Mouse (Mus musculus) CD8-positive naive resting alpha-beta T cell, adult 2 months (primary cell): ENCODE results near the gene Slc9b1.

Source experiments
- DNase-seq, 2 experiments: peaks; one replicate each; pipeline ENCODE4 v3.0.0; 2022; ENCODE audit warnings: low read depth in 2 of 2, low spot score in 2 of 2

Slc9b1 gene

DNA sequence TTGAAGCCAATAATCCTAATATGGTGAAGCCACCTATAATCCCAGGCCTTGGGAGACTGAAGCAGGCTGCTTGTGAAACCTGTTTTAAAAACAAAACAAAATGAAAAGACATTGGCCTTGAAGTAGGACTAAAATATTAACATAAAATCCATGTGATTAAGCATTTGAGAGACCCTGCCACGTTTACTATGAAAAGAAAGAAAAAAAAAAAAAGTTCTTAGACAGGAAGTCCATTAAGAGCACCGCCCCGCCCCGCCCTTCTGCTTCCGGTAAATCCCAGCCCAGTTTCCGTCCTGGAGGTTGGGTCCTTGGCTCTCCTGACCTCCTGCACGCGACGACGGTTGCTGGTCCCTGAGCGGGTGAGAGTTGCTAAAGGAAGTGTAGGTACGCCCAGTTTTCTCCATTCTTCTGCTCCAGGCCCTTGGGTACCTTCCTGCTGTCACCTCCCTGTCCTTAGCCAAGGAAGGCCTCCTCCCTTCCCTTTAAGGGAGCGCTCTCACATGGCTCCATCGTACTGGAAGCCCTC lies at the start of gene Slc9b1:
Gene Slc9b1 (plus strand): TSS at position 291 of the 526 bp plus-strand sequence.
- DNase-seq = no peak

DNA sequence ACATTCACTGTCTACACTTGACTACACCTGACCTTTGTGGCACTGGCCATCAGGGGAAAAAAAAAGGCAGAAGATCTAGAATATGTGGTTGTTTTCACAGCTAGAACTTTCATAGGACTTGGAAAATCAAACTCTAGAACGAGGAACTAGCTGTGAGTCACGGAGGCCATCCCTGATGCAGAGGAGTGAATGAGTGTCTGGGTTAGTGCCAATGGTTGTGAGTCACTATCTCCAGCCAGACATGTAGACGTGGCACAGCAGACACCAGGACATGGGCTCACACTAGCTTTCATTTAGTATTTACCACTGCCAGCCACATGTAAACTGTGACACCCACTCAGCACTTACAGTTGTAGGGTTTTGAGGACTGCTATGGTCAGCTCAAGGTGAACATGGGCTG lies 49.3 kb upstream of the Slc9b1 start:
- no peak for DNase-seq

DNA sequence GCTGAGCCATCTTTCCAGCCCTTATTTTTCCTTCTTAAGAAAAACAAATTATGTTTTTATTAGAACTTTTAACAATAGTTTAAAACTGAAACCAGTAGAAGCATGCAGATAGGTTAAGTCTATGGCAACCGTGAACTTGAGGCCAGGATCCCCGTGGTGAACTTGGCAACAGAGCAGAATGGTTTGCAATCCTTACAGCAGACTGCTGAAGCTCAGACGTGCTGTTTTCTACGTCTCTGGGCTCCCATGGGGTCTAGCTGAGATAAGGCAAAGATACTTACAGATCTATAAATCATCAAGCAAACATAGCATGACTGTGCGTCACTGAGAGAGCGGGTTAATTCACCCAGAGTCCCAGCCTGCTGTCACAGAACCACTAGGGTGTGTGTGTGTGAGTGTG lies 47.7 kb upstream of the Slc9b1 start:
- no peak for DNase-seq

DNA sequence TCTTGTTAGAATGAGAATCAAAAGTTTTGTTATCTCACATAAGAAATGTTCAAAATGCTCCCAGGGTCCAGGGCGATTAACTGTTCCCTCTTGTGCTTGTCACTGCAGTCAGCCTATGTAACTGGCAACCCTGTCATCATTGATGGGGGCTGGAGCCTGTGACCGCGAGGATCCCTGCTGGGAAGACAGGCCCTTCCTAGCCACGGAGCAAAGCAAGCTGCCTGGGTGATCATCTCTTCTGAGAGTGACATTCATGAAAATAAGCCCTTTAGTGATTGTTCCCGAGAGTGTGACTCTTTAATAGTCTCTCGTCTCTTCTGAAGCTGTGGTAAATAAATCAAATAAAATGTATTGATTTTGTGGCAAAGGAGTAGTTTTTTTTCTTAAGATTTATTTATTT lies 43.8 kb upstream of the Slc9b1 start:
- no peak for DNase-seq

DNA sequence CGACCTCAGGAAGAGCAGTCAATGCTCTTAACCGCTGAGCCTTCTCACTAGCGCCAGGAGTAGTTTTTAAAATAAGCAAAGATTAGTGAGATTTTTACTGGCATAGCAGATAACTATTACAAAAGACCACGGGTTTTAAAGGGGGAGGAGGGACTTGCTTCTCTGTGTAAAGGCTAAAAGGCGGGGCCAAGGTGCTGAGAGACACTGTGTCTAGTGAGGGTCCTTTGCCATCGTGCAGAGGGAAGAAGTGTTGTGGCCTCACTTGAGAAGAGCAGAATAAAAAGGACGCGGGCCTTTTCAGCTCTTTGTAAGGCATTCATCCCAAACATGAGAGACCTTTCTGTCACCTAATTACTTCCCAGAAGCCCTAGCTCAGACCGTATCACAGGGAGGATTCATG lies 43.3 kb upstream of the Slc9b1 start:
- no peak for DNase-seq

DNA sequence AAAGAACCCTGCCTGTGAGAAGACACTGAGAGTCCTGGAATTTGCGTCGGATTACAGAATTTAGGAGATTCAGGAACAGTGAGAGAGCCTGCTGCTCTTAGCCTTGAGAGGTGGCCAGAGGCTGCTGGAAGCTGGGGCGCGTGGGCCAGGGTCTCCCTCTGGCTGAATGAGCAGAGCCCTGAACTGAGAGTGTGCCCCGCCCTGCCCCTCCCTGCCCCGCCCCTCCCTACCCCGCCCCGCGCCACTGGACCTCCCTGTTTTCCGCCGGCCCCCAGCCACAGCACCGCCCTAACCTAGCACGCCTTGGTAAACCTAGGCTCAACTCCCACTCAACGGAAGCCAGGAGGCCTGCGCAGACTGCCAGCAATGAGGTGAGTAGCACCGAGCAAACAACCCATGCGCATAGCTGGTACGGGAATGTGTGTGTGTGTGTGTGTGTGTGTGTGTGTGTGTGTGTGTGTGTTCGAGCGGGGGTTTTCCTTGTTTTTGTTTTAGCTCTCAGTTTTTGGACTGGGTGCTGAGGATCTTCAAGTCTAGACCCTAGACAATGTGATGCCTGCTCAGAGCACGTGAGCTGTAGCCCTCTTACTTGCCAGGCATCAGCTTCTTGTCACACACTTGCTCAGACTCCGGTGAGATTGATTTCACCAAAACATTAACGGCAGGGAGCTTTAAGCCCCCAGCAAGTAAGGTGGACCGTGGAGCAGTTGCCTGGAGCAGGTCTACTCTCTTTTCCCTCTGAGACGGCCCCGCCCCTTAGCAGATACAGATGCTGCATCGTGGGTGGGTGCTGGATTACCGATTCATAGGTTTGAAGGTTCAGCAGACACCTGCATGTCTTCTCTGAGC lies 40.2 kb upstream of the Slc9b1 start, which contains the start of gene Slc9b2:
Gene Slc9b2 (plus strand): TSS at position 290 of the 849 bp plus-strand sequence.
- DNase-seq = peak; percentile 9 to 32

DNA sequence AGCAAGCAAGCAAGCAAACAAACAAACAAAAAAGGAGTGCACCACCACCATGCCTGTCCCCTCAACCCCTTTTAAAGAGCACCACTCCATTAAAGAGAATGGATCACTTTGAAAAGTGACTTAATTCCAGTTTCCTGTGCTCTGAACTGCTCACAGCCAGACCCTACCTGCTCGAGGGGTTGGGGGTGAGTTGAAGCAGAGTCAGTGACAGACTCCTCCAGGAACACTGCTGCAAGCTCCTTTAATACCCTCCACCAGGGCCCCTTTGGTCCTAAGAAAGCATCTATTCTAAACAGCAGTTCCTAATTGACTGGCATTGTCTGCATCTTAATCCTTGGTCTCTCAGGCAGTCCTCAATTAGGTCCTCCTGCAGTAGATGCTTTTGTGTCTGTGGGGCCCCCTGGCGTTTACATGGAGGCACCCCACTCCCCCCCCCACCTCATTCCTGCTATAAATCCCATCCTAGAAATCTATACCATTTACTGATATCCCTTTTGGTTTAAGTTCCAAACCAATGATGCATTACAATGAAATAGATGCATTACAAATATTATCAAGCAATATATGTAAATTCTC lies 34.8 kb upstream of the Slc9b1 start:
- no peak for DNase-seq

DNA sequence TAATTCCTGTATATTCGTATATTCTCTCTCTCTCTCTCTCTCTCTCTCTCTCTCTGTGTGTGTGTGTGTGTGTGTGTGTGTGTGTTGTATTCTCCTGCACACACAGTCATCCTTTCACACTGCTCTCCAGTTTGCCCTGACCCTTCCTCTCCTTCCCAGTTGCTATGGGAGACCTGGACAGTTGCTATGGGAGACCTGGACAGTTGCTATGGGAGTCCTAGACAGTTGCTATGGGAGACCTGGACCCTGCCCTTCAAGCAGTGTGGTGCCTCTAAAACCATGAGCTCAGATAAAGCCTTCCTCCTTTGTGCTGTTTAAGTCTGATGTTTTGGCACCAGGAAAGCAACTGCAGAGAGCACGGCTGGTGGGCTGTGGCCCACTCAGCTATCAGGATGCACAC lies 34.1 kb upstream of the Slc9b1 start:
- no peak for DNase-seq

DNA sequence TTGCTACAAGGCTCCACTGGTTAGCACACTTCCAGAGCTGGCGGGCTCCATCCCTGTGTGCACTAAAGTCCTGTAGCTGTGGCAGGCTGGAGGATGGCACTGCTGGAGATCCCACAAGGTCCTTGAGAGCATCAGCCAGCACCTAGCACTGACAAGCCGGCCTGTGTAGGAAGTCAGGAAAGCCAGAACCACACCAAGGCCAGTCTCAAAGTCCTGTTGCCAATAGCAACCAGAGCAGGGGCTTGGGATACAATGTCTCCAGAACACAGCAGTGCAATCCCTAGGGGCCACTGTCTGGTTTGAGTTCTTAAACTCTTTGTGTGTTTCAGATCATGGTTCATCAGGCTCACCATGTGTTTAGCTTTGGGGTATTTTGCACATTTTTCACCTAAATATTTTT lies 33.0 kb upstream of the Slc9b1 start:
- no peak for DNase-seq

DNA sequence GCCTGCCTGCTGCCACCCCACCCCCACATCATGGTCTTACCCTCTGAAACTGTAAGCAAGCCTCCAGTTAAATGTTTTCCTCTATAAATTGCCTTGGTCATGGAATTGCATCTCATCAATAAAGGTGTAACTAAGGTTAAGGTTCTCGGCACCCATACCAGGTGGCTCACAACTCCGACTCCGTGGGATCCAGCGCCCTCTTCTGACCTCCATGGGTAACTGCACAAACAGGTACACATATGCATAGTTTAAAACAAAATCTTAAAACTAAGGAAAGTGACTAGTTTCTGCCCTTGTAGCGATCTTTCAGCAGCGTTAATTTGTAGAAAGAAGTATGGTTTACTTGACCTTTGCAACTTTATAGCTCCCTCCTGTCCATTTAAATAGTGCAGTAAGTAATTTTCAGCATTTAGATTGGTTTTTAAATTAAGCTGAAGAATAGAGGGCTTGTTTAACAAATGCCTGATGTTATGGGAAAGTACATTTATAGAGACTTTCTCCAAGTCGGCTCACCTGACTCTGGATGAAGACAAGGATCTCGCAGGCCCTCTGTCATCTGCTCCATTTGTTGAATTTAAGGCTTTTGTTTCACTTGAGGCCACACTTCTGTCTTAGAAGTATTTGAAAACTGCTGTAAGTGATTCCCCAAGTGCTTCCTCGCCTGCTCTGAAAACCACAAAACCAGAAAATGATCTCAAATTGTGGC lies 32.0 kb upstream of the Slc9b1 start:
- DNase-seq = no peak

DNA sequence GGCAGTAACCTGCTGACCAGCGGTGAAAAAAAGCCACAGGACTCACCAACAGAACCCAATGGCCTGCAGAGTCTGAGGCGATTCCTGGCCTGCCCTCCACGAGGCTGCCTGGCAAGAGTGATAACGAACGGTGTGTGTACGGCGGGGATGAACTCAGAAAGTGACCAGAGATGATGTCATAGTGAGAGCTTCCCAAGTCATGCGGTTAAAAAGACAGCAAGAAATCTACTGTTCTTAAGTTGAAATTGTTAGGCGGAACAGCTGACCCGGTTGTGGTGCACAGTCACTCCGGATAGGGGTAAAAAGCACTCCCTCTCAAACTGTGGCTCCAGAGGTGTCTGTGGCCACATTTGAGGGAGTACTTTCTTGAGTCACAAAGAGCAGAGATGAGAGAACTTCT lies 29.5 kb upstream of the Slc9b1 start:
- no peak for DNase-seq

DNA sequence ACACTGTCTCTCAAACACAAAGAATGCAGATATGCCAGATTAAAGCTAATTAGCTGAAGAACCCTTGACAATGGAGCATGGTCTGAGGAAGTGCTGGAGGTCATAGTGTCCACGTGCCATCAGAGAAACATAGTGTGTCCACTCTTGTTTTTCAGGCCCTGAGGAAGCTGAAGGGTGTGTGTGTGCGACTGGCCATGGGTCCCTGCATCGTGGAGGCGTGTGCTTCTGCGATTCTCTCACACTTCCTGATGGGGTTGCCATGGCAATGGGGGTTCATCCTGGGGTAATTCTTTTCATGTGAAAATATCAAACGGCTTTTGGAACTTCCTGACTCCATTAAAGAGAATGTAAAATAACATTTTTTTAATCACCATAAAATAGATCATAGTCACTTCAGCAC lies 23.5 kb upstream of the Slc9b1 start:
- no peak for DNase-seq

DNA sequence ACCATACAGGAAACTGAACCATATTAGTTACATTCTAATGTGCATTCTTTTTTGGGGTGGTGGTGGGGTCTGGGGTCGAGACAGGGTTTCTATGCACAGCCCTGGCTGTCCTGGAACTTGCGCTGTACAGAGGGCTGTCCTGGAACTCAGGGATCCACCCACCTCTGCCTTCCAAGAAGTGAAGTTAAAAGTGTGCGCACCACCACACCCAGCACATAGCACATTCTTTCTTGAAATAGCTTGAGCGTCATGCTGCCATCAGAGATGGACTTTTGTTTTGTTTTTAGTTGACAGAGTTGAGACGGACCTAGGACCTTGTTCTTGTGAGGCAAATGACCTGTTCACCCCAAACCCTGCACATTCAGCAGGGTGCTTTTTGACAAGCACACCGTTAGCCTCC lies 20.7 kb upstream of the Slc9b1 start:
- no peak for DNase-seq

DNA sequence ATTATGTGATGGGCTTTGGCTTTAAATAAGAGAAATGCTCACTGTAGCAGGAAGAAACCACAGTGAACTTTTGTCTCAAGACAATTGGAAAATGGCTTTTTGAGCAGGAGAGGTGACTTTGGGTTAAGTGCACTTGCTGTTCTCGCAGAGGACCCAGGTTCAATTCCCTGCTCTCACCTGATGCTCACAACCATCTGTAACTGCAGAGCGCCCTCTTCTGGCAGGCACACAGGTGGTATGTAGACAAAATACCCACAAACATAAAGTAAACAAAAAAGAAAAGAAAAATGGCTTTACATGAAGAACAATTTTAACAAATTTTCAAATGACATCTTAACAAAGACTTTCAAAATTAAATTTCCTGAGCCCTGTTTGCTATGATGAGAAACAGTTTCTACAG lies 20.2 kb upstream of the Slc9b1 start:
- no peak for DNase-seq

DNA sequence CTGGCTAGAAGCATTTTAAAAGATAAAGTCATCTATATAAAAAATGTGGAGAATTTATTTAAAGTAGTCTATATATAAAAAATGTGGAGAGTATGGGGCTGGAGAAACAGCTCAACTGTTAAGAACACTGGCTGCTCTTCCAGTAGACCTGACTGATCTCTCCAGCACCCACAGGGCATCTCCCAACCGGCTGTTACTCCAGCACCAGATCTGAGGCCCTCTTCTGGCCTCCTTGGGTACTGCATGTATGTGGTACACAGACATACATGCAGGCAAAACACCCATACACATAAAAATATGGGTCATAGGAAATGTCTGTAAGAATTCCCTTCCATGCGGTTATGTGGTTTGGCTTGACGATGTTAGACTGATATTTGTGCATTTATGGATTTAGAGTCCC lies 19.3 kb upstream of the Slc9b1 start:
- DNase-seq = peak; percentile 40 to 64

DNA sequence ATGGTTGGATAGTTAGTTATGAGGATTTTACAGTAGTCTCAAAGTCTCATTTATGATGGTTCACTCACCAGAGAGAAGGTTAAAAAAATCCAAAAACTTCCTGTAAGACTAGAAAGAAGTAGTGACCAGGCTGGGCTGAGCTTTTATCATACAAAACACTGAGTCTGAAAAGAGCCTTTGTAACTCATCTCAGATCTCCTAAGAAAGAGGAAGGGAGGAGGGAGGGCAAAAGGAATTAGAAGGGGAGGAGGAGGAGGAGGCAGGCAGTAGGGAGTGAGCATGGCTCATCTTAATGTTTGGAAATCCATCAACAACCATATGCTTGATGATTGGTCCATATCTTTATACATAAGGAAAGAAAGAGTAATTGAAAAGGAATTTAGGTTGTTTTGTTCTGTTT lies 15.1 kb upstream of the Slc9b1 start:
- no peak for DNase-seq

DNA sequence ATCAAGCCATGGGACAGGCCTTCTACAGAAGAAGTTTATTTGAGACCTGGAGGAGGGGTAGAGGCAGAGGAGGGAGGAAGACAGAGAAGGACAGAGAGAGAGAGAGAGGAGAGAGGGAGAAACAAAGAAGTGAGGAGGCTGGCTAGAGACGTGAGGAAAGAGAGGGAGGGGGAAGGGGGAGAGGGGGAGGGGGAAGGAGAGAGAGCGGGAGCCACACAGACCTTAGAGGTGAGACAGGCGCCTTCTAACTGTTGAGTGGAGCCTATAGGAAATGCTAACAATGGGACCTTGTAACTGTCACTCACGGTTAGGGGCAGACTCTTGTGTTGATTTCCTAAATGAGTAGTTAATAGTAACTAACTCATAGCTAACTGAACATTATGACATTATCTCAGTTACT lies 14.1 kb upstream of the Slc9b1 start:
- no peak for DNase-seq

DNA sequence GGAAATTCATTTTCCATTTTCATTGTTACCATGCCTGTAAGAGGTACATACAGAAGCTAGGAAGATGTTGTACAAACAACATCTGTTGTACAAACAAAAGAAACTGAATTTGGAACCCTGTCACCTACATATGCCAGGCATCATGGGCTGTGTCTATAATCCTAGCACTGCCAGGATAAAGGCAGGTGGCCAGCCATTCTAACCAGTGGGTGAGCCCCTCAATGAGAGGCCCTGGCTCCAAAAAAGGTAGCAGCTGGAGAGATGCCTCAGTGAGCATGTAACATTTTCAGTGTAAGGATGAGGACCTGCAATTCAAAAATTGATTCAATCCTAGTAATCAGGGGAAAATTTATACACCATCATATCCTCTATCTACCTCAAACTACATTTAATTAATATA lies 1.2 kb downstream of the Slc9b1 start:
- DNase-seq = no peak

DNA sequence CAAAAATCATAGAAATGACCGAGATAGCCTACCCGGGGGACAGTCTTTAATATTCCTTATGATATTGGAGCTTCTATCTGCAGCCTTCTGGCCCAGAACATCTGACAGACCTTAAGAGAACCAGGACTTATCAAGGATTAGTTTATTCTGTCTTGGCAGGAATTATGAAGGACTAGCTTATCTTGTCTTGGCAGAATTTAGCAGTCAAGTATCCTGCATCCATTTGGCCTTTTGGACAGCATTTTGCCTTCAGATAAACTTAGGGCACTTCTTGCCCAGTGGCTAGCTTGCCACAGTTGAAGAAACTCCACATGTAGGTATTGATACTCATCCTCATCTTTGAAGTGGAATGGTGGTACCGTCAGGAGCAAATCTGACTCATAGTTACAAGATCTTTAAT lies 4.0 kb downstream of the Slc9b1 start:
- no peak for DNase-seq

DNA sequence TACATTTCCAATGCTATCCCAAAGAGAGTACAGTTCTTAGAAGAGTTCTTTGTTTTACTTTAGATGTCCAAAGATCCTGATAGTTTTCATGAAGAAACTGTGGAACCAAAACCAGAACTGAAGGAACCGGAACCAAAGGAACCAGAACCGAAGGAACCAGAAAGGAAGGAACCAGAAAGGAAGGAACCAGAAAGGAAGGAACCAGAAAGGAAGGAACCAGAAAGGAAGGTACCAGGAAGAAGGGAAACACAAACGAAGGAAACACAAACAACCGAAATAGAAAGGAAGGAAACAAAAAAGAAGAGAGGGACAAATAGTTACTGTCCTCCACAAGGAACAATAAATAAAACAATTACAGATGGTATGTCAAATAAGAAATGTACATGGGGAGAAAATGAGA lies 9.6 kb downstream of the Slc9b1 start:
- DNase-seq = no peak

DNA sequence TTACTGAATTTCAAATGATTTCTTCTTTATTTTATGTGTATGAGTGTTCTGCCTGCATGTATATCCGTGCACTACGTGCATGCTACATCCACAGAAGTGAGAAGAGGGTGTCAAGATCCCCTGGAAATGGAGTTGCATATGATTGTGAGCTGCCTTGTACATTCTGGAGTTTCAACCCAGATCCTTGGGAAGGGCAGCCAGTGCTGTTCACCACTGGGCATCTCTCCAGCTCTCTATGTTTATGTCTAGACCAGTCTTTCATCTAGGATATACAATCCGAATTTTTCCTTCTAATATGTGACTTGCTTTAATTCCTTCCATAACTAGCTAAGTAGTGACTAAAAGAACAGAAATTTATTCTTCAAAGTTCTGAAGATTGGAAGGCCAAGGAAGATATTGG lies 28.0 kb downstream of the Slc9b1 start:
- DNase-seq = no peak

DNA sequence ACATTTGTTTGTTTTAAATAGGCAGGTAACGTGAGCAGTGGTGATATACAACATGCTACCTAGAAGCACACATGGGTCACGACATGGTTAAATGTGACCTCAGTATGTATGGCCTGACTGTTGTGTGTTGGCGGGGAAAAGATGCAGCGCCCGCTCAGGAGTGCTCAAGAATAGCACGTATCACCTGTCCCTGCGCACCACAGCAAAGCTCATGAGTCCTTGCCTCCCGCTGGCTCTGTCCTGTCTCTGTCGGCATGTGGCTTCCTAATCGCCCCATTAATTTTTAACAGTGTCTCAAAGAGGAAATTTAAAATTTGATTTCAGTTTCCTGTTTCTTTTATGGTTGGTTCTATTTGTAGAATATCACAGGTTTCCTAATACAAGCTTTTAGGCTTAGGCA lies 29.6 kb downstream of the Slc9b1 start:
- DNase-seq = no peak
